Mouse (Mus musculus) retina, postnatal 1 day (tissue): ENCODE results near the gene Fto.

Experiments
- DNase-seq: peaks from one replicate; pipeline ENCODE4 v3.0.0-alpha.2; 2012

Gene Fto

DNA sequence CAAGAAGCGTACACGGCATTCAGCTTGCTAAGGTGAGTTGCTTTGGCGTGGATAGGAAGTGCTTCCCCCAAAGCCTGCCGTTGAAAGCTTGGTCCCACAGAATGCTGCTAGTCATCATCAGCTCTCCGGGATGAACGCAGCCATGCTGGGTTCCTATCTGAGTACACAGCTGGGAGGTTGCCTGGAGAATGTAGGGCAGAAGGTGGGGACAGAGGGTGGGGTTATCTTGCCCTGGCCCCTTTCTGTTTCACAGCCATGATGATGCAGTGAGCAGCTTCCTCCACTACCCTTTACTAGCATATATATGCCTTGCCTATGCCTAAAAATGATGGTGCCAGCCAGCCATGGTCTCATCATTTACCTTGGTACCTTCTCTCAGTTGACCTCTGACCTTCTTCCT, 147.6 kb downstream of the Fto start:
- DNase-seq = peak; percentile 21

DNA sequence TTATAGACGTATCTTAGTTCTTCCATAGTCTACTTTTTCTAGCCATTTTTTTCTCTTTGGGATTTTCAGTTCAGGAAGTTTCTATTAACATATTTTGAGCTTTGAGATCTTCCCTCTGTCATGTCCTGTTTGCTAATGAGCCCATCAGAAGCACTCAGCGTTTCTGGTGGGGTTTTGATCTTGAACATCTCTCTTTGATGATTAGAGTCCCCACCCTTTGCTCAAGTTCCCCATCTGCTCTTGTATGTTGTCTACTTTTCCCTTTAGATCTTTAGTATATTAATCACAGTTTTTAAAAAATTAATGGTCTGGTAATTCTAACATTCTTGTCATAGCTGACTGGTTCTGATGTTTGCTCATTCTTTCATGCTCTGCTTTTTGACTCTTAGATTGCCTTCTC, 150.4 kb downstream of the Fto start:
- peak; percentile 67 for DNase-seq

DNA sequence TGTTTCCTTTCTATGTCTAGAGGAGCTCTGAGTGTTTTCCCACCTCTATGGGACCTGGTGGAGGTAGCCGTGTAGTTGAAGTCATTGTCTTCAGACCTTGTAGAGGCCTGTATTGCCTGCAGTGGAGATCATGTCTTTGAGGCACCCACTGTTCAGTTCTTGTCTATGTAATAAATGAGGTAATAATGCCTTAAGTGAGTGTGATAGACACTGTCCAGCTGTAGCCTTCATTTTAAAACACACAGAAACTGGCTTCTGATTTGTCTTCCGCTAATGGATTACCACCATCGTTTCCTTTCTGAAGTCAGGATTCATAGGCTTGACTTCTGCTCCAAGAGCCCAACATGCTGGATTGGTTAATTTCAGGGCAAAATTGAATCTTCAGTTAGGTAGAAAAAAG, 154.1 kb downstream of the Fto start:
- no peak for DNase-seq

DNA sequence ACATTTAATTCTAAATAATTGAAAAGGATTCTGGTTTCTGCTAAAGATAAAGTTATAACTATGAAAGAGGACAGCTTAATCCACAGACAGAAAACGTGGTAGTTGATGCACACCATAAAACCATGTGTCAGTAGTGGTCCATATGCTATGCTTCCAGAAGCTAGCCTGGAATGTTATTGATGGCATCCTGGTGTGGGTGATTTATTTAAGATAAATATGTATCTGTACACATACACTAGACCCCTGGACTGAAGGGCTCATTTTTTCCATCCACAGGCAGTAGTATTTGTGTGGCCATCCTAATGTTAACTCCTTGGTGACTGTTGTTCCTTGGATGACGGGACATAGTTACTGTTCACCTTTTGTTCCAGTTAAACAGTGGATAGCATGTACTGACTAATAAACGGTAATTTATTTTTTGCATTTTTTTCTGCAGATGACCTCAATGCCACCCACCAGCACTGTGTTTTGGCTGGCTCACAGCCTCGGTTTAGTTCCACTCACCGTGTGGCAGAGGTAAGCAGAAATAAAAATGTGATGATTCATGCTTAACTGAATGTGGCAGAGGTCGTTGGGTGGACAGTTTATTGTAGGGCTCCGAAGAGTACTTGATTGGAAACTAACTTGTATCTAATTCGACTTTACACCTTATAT, 154.7 kb downstream of the Fto start:
- no peak for DNase-seq

DNA sequence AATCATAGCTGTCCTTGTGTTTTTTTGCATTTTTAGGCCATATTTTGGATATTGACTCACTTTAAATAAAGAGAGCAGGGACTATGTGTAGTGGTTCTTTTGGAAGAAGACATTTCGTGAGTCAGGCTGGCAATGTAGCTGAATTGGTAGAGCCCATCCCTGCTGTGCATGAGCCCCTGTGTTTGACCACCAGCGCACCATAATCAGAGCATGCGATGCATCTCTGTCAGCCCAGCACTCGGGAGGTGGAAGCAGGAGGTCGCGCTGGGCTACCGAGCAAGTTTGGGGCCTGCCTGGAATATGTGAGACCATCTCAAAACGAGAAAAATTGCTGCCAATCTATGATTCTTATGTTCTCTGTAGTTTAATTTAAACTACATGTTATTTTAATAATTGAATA, 156.1 kb downstream of the Fto start:
- no peak for DNase-seq

DNA sequence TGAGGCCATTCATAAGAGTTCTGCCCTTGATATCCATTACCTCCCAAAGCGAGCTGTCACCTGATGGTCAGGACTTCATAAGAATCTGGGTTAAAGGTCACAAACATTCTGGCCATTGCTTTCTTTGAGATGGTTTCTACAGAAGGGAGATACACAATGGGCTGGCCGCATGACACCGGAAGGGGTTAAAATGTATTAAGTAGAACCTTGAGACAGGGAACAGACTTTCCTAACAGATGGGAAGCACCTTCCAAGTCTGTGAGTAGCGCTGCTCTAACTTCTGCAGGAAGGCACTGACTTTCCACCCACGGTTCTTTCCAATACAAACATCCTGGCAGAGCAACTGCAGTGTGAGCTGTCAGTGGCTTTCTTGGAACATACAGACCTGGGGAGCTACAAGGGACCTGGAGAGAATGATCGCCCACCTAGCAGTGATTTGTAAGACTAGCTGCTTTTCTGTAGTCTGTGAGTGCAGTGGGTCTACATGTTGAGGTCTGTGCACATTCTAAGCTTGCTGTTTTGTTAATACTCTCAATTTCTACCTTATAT, 161.5 kb downstream of the Fto start:
- DNase-seq = no peak

DNA sequence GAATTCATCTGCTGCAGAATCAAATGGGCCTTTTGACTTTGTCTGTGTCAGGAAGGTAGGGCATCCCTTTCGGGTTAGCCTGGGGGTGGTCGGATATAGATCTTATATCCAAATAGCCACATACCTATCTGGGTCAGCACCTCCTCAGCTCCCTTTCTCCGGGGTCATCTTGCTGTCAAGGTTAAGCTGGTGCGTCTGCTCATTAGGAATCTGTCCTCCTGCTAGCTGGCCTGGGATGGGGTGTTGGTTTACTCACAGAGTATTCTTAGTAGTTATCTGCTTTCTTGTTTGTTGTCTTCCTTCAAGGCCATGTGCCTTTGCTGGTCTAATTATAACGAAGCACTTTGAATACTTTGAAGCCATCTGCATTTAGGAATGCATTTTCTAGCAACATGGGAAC, 163.7 kb downstream of the Fto start:
- DNase-seq = no peak

DNA sequence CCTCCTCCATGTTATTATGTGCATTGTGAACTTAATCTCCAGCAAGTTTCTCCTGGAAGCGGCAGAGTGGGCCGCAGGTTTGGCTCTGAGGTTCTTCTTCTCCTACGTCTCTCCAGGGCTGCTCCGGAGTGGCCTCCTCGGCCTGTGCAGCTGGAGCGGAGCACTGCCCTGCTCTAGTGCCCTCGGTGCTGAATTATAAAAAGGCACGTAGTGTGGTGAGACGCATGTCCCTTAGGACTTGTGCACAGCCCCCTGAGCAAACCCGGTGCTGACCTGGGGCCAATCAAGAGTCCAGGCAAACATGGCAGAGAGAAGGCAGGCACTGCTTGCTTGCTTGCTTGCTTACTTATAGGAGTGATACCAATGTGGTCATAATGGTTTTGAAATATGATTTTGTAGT, 164.1 kb downstream of the Fto start:
- no peak for DNase-seq

DNA sequence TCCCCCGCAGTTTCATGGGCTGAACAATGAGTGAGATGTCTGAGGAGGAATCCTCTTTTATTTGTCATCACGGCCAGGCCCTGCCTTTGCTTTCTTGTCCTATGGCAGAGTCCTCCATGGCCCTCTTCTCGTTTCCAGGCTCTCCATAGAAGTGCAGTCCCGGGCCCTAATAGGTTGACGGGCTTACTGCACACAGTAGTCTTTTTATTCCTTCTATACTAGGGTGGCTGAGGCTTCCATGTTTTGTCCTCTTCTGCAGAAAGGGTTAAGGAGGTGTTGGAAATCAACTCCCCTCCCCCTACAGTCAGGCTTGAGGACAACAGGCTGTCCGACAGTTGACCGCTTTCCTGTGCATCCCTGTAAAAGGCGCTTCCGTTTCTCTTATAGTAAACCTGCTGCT, 169.2 kb downstream of the Fto start:
- no peak for DNase-seq

DNA sequence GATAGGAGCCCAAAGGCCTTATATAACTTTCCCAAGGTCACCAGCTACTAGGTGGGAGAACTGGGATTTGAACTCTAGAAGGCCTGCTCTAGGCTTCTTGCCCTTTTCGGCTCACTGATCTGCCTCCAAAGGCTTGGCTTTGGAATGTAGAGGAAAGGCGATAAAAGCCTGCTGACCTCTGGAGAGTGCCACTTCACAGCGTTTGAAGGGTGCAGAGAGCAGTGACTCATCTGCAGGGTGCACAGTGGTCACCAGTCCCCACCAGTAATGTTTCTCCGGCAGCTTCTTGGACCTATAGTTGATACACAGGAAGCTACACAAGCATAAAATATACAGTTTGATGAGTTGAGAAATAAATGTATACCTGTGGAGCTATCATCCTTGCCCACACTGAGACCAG, 173.1 kb downstream of the Fto start:
- DNase-seq = no peak

DNA sequence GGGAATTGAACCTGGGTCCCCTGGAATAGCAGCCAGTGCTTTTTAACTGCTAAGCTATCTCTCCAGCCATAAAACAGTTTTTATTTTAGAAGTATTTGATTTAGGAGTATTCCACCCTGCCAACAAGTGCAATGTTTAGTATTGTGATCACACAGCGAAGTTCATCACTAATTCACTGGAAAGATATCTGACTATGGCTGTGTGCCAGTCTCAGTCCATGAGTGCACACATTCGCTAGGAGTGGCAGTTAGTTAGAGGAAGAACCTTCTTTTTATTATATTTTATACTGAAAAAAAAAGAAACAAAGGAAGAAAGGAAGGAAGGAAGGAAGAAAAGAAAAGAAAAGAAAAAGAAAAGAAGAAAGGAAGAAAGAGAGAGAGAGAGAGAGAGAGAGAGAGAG, 174.1 kb downstream of the Fto start:
- DNase-seq = no peak

DNA sequence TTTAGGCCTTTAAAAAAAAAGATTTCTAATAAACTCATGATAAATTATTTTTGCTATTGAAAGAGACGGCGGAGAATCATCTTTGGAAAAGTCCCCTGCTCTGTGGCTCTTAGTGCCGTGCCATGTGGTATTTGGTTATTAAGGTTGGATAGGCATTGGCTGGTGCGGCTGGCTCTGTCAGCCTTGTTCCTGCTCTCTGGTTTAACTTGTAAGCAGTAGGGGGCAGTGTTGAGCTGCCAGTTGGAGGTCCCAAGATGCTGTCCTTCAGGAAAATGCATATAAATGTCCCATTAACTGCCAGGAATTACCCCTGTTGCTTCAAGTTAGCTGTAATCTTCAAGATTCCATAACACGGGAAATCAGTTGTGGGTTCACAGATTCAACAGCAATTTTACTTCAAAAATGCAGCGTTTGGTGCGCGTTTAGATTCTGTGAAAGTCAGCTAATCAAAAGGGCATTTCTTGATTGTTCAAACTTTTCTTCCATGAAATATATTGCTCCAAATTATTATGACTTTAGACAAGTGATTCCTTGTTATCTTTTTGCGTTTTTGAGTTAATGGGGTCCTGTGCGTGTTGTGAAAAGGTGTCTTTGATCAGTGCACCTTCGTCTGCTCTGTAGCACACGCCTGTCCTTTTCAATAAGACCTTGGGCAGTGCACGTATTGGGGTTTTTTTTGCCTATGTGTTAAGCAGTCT, 174.9 kb downstream of the Fto start:
- peak; percentile 87 for DNase-seq

DNA sequence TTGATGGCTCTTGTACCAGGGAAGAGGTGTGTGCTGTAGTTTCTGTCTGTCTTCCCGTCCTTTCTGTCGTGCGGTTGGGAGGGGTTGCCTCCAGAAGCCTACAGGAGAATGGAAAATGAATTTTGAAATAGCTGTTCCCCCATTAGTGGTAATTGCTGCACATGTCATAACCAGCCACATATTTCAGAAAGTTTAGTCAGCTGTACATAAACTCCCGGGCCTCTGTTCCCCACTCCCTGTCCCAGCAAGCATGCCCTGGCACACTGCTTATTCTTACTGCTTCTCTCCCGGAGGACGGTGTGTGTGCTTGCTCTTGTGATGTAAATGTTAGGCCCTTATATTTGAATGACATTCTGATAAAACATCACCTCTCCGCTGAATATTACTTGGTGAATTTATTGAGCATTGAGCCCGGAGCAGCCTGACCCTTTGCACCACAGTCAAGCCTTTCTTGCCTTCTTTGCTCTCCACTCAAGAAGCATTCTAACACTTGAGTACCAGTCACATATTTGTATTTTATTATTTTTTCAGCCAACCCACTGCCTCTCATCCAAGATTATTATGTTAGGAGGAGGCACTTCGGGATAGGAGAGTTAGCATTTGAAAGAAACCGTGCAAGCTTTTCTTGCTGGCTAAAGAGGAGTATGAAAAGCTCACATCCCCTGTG, 175.6 kb downstream of the Fto start:
- peak; percentile 46 for DNase-seq

DNA sequence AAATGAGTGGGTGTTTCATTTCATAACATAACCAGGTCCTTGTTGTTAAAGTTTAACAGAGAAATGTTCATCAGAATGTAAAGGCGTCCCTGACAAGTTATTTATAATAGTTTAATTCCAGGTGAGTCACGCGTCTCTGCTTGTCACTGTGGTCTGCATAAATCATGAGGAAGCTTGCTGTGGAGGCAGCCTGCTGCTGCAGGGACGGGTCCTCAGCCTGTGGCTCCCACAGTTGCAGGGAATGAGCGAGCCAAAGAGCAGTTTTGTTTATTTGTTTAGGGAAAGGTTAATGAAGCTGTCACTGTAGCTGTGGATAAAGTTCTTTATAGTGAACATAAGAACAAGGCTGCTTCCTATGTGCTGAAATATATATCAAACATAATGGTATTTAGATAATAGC, 176.7 kb downstream of the Fto start:
- no peak for DNase-seq

DNA sequence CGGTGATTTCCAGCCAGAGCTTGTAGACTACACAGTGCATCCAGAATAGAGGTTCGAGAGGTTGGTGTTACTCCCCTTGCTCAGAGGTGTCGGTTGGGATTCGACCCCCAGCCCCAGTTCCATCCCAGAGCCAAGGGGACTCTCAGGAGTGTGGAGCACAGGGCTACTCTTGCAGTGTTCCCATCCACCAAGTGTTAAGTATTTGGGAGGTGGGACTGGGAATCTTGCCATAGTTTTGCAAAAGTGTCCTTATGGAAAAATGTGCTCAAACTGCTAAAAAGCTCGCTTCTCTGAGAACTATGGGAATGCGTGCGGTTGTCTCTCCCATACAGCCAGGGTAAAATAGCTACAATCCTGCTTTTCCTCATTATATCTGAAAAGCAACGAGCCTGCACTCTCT, 180.0 kb downstream of the Fto start:
- no peak for DNase-seq

DNA sequence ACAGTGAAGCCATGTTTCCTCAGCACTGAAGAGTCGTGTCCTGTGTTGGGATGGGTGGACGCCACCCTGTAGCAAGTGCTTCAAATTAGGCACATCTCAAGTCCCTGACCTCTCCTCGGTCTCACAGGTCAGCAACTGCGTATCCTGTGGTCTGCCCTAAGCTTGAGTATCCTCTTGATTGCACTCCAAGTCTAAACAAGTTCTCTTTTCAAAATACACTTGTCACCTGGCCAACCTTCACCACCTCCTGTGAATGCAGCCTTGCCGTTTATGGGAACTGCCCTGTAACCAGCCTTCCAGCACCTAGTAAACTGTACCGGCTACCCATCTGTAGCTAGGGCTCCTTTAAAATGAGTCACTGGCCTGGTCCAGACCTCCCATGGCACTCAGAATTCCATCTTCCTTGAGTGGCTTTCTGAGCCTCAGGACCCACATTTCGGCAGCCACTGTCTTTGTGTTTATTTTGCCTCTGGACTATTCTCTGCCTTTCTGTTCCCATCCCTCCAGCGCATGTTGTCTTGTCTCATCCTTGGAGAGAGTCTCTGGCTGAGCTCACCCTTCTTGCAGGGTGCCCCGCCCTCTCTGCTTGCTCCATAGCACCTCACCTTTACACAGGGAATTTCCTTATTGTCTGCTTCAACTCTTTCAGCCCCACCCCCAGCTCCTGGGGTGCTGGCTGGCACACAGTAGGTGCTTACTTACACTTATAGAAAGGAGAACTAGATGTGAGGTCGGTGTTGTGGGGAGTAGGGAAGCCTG, 181.4 kb downstream of the Fto start:
- no peak for DNase-seq

DNA sequence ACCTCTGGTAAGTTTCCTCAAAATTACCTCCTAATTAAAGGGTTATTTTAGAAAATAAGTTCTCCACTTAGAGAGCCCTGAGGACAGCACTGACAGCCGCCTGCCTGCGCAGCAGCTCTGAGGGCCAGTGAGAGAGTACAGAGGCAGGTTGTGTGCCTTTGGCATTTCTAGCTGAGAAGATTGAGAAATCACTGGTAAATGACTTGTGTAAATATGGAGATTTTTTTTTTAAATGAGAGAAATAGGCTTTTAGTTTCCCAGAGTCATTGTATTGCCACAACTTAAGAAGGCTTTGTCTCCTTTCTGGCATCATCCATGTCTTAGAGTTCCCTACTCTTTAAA, 181.9 kb downstream of the Fto start:
- DNase-seq = no peak

DNA sequence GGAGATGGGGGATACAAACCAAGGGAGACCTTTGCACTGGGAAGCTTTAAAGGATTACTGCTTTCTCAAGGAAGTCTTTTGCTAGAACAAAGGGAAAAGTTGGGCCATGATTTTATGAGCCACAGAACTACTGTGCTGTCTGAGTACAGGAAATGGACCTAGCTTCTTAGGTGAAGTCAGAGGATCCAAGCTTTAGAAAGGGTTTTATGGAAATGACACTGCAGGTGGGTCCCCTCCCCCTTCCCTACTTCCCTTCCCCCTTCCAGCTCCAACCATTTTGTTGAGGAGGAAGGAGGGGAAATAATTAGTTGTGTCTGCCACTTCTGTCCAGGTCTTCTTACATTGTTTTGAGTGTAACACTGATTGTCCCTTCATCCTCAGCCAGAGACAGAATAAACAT, 182.7 kb downstream of the Fto start:
- DNase-seq = no peak

DNA sequence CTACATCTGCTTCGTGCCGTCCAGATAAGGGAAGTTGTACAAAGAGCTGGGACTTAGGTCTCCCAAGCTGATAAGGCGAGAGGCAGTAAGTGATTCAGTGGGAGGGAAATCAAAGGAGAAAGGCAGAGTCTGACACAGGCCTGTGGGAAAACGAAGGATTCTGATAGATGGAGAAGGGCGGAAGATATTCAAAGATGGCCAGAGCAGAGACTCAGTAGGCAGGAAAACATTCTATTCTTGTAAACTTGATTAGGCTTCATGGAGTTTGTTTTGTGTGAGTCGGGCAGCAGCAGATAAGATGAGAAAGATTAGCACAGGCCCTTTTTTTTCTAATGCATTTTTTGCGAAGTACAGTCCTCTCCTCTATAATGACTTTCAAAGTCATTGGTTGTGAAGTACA, 183.6 kb downstream of the Fto start:
- DNase-seq = no peak

DNA sequence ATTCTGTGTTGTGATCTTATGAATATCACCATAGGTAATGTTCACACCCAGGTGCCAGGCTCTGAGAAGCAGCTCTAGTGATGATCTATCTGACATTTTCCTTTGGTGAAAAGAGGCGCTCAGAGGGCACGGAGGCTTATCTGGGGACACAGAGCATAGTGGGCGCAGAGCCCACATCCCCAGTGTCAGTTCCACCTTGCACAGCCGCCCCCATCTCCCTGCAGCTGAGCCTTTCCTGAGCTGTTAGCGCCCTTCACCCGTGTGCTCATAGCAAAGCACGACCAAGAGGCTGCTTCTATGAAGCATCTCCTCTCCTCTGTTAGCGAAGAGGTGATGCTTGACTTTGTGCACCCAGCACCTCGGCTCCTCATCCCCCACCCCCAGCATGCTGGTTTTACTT, 185.3 kb downstream of the Fto start:
- no peak for DNase-seq

DNA sequence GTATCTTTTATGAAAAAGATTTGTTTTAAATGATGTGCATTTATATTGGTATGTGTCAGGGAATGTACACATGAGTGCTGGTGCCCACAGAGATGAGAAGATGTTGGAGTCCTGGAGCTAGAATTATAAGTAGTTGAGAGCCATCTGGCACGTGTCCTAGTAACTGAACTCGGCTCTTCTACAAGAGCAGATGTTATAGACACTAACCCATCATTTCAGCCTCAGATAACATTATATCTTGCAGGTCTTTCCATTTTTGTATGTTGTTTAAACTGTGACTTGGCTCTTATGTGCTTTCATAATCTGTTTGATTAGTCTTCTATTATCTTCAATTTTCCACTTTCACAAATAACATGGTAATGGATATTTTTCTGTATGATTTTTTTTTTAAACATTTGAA, 186.0 kb downstream of the Fto start:
- no peak for DNase-seq

DNA sequence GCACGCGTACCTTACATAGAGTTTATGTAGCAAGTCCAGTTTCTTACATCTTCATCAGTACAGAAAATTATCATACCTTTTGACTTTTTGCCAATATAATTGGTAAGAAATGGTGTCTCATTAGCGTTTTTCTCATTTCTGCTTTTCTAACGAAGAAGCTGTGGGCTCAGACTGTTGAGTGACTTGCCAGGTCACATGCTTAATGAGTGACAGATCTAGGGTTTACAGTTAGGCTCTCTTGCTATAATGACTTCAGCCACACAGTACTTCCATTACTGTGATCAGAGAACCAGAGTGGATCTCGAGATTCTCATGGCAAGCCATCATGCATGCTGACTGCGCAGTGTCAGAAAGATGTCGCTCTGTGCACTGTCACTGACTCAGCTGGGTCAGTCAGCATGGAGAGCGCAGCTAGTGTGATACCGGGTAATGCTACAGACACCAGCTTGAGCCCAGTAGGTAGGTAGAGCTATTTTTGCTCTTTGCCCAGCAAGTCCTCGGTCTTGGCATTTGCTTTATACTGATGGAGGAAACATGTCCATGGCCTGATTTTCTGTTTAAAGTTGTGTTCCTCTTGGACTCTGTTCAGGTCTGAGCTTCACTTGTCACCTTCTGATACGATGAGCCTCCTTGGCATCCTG, 188.8 kb downstream of the Fto start:
- no peak for DNase-seq

DNA sequence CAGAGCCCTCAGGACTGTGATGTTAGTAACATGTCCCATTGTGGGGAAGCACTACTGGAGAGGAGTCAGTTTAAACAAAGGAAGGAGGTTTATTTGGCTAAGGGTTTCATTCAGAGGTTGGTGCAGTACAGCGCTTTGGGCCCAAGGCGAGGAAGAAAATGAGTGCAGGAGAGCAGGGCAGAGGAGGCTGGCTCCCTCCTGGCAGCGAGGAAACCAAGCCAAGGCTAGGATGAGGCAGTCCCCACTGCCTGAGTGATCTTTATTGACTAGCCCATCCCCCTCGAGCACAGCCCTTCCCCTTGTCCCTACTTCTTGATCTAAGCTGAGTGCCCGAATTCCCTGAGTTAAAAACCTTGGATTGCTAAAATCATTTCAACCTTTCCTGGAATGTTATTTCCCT, 189.5 kb downstream of the Fto start:
- peak; percentile 34 for DNase-seq
